In the genomic region with DNA sequence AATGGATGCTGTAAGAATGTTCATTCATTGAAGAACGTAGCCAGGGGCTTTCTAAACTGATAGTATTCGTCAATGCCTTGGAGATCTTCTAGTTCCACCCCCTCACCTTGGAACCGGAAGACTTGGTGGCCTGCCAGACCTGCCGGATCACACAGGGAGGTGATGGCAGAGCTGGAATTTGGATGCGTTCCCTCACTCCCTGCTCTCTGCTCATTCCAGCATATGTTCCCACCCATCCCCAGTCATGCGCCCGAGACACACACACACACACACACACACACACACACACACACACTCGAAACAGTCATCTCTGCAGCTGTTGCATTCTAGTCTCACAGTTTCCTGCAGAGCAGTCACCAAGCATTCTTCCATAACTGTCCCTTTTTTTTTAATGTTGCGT, we compare ENCODE assay signal across 8 mouse cellular contexts. TPM values are rescaled to one million over a fixed set of nuclear protein-coding genes. Genes with fewer than 3 reads are reported as not detected.
DNase-seq lines count a peak whose midpoint lies in the region; ATAC-seq lines count a peak whose summit lies in the region.

No protein-coding gene starts in this region.

- no peak overlapping the region for H3K4me3 ChIP-seq in heart, embryonic 10.5 days
- H3K4me3 ChIP-seq in heart, embryonic 14.5 days (ENCODE audit: control insufficient read depth in 1 of 2, insufficient read depth in 1 of 2, low read depth in 1 of 2, low read length in 2 of 2): no peak overlapping the region

- H3K27ac ChIP-seq in heart, embryonic 10.5 days: no peak overlapping the region
- 0 out of 4 replicates have a peak overlapping the region, but pooled peaks of 1 of the 2 experiments have one; percentile 26 for H3K27ac ChIP-seq in heart, embryonic 14.5 days (replicated peaks in 1 of 2; ENCODE audit: control insufficient read depth in 1 of 2, insufficient read depth in 1 of 2, low read depth in 2 of 2, low read length in 2 of 2)

- H3K36me3 ChIP-seq in heart, embryonic 10.5 days: no peaks in the 10 kb centered on the region
- no peaks in the 10 kb centered on the region for H3K36me3 ChIP-seq in heart, embryonic 14.5 days (ENCODE audit: control insufficient read depth, insufficient read depth, low read length)

- H3K9me3 ChIP-seq in heart, embryonic 10.5 days: no peaks in the 10 kb centered on the region
- H3K9me3 ChIP-seq in heart, embryonic 14.5 days (ENCODE audit: control insufficient read depth, low read length): no peaks in the 10 kb centered on the region

- 63% methylated on average over 9 of the region's 9 CpGs for WGBS in heart, embryonic 10.5 days
- 22% methylated on average over 9 of the region's 9 CpGs for WGBS in heart, embryonic 14.5 days

- H3K27me3 ChIP-seq in heart, embryonic 10.5 days (ENCODE audit: insufficient read depth, poor library complexity, severe bottlenecking): peaks cover 77% of the 10 kb centered on the region
- peaks cover 17% of the 10 kb centered on the region for H3K27me3 ChIP-seq in heart, embryonic 14.5 days (ENCODE audit: control insufficient read depth, insufficient read depth, low read length)

- peak; percentile 55; the same call in 1 of the 2 replicates for ATAC-seq in heart, embryonic 14.5 days (ENCODE audit: insufficient number of reproducible peaks, insufficient read depth, low FRiP score, low read depth)

- H3K4me2 ChIP-seq in heart, embryonic 14.5 days (ENCODE audit: low read length): peak overlapping the region; percentile 6; the same call in 1 of the 2 replicates

- DNase-seq in heart, adult 18-20 months: peak; percentile 83 to 85
- no peak for DNase-seq in heart, embryonic 10.5 days (ENCODE audit: low spot score)
- peak; percentile 92 for DNase-seq in cerebellum, adult 11-12 months
- DNase-seq in layer of hippocampus, postnatal 36 days: peak; percentile 25 to 37
- peak; percentile 12 for DNase-seq in ovary, postnatal 14 days (ENCODE audit: low spot score)
- no peak for DNase-seq in T-cell, adult 2 months (ENCODE audit: low spot score)
- DNase-seq in spleen, postnatal 4 days (ENCODE audit: low spot score in 2 of 2): no peak

- H3K4me1 ChIP-seq in heart, embryonic 10.5 days: peaks cover 13% of the 10 kb centered on the region
- H3K4me1 ChIP-seq in heart, embryonic 14.5 days (ENCODE audit: control insufficient read depth in 2 of 2, insufficient read depth in 2 of 2, low read length in 2 of 2): peaks cover 14 to 26% of the 10 kb centered on the region in 2 experiments

- no peak overlapping the region for H3K9ac ChIP-seq in heart, embryonic 14.5 days (ENCODE audit: low read length)

RNA-seq across cellular contexts. Expression of gene Foxe1, which starts 36.1 kb away (rescaled TPM):
- total RNA-seq in heart, adult 18-20 months (2021): not detected
- 0.23 and 1.6 TPM in 2 replicates for polyA plus RNA-seq in heart, embryonic 10.5 days (2016; fragmentation: Nextera tagmentation; extraction: Ambion mirVana)
- polyA plus RNA-seq in heart, embryonic 14.5 days (2014; fragmentation: Nextera tagmentation; extraction: Ambion mirVana): not detected in 2 replicates
- not detected for total RNA-seq in layer of hippocampus, postnatal 36 days (2021)

Comparison
In these comparisons a context has a peak if more than half of its experiments do, and no peak if none do; other contexts are left out.
1. DNase-seq: peak in heart, adult 18-20 months (2 of 2), cerebellum, adult 11-12 months (single experiment), layer of hippocampus, postnatal 36 days (2 of 2) and ovary, postnatal 14 days (single experiment); none in heart, embryonic 10.5 days (single experiment), T-cell, adult 2 months (single experiment) and spleen, postnatal 4 days (0 of 2).